Mouse (Mus musculus): ENCODE results near the gene Edrf1.

GRCm38 (mm10) chr7:133662467-133662866, 25.1 kb downstream of the Edrf1 start:
- TF ChIP-seq CTCF (conservative IDR thresholded peaks at IDR 0.05; ENCODE audit: insufficient read depth, insufficient read length, low read depth, low read length) (no peak), POLR2A (IDR thresholded peaks at IDR 0.05; ENCODE audit: low read depth, low read length) (no peak)

All from kidney, adult 2 months (tissue).